Mouse (Mus musculus) CH12.LX (cell line): Measurements from ENCODE around the gene Gm42417. TPM values are rescaled to one million over a fixed set of nuclear protein-coding genes. Genes with fewer than 3 reads are reported as not detected.

Experiments used
- DNase-seq: peaks from one replicate; pipeline ENCODE4 v3.0.0-alpha.2; 2013; ENCODE audit errors: extremely low read depth
- H3K27ac ChIP-seq: 2 replicates; pipeline ENCODE4 v1.5.1; 2012; ENCODE audit warnings: low read depth, mild to moderate bottlenecking, control low read depth, moderate library complexity; ENCODE audit not compliant: insufficient read depth
- H3K27me3 ChIP-seq: replicated peaks from 2 replicates; pipeline ENCODE3; 2012; ENCODE audit warnings: inconsistent platforms
- H3K36me3 ChIP-seq, 2 experiments: replicated peaks in 1 of 2; 2 replicates each; pipeline versions ENCODE3 to v1.6.1; 2012; ENCODE audit warnings: inconsistent platforms in 1 of 2, low read length in 1 of 2, mild to moderate bottlenecking in 1 of 2, mixed read lengths in 1 of 2, moderate library complexity in 1 of 2; ENCODE audit not compliant: control insufficient read depth in 1 of 2, insufficient read depth in 1 of 2
- H3K4me1 ChIP-seq, 2 experiments: 2 replicates each; pipeline ENCODE4 v1.6.1; 2012; ENCODE audit warnings: inconsistent platforms in 1 of 2, moderate library complexity in 1 of 2; ENCODE audit not compliant: insufficient read depth in 2 of 2, control insufficient read depth in 1 of 2
- H3K4me2 ChIP-seq: 2 replicates; pipeline ENCODE4 v1.6.1; 2012; ENCODE audit warnings: low read depth, mild to moderate bottlenecking, control low read depth; ENCODE audit not compliant: poor library complexity, insufficient read depth, severe bottlenecking
- H3K4me3 ChIP-seq, 3 experiments: fragments of 150-350 bp in 1 of 3; sonication (generic) in 1 of 3; replicated peaks in 1 of 3; 2 replicates each; pipeline versions ENCODE3 to v1.5.1; 2011 to 2012; ENCODE audit warnings: low read depth in 2 of 3, low read length in 2 of 3, mild to moderate bottlenecking in 2 of 3, moderate library complexity in 2 of 3, control low read depth in 1 of 3, improper control_type of control experiment in 1 of 3, inconsistent platforms in 1 of 3, mixed read lengths in 1 of 3; ENCODE audit not compliant: poor library complexity in 1 of 3
- H3K79me2 ChIP-seq: replicated peaks from 2 replicates; pipeline ENCODE4 v1.6.1; 2012; ENCODE audit warnings: mild to moderate bottlenecking, moderate library complexity; ENCODE audit not compliant: control insufficient read depth, poor library complexity, insufficient read depth, severe bottlenecking; ENCODE audit errors: extremely low read depth
- H3K9ac ChIP-seq: 2 replicates; pipeline ENCODE4 v1.6.1; 2012; ENCODE audit warnings: low read depth, mild to moderate bottlenecking, control low read depth, moderate library complexity; ENCODE audit not compliant: insufficient read depth
- H3K9me3 ChIP-seq: replicated peaks from 2 replicates; pipeline ENCODE3; 2012; ENCODE audit warnings: low read length, inconsistent platforms, mixed read lengths
- BHLHE40 ChIP-seq: IDR thresholded peaks from 2 replicates; pipeline ENCODE4 v1.6.1; 2011; ENCODE audit warnings: mild to moderate bottlenecking, low read depth, low read length, improper control_type of control experiment
- CHD1 ChIP-seq: IDR thresholded peaks from 2 replicates; pipeline ENCODE4 v1.6.1; 2012; ENCODE audit warnings: low read depth, low read length, improper control_type of control experiment, inconsistent platforms
- CHD2 ChIP-seq: IDR thresholded peaks from 2 replicates; pipeline ENCODE4 v1.6.1; 2011; ENCODE audit warnings: low read length, improper control_type of control experiment
- CTCF ChIP-seq, 2 experiments: IDR thresholded peaks in 1 of 2; conservative IDR thresholded peaks in 1 of 2; 2 replicates each; pipeline ENCODE4 v1.5.1; 2011 to 2012; ENCODE audit warnings: low read depth in 2 of 2, low read length in 2 of 2, improper control_type of control experiment in 1 of 2, inconsistent platforms in 1 of 2, mild to moderate bottlenecking in 1 of 2, moderate library complexity in 1 of 2
- ELF1 ChIP-seq: IDR thresholded peaks from 2 replicates; pipeline ENCODE4 v1.6.1; 2014; ENCODE audit warnings: low read depth, mild to moderate bottlenecking, inconsistent platforms, low read length, improper control_type of control experiment
- EP300 ChIP-seq: IDR thresholded peaks from 2 replicates; pipeline ENCODE4 v1.6.1; 2011; ENCODE audit warnings: low read length, improper control_type of control experiment
- HCFC1 ChIP-seq: IDR thresholded peaks from 2 replicates; pipeline ENCODE4 v1.6.1; 2012; ENCODE audit warnings: low read depth, mild to moderate bottlenecking, inconsistent platforms, low read length, improper control_type of control experiment
- IRF4 ChIP-seq: IDR thresholded peaks from 2 replicates; pipeline ENCODE4 v1.6.1; 2014; ENCODE audit warnings: low read depth, mild to moderate bottlenecking, inconsistent platforms, low read length, improper control_type of control experiment
- JUN ChIP-seq: IDR thresholded peaks from 2 replicates; pipeline ENCODE4 v1.6.1; 2011; ENCODE audit warnings: low read depth, mild to moderate bottlenecking, low read length, improper control_type of control experiment, moderate library complexity; ENCODE audit not compliant: insufficient read depth
- KAT2A ChIP-seq: IDR thresholded peaks from 2 replicates; pipeline ENCODE4 v1.6.1; 2012; ENCODE audit warnings: low read length, improper control_type of control experiment, inconsistent platforms; ENCODE audit not compliant: insufficient replicate concordance
- MAFK ChIP-seq: IDR thresholded peaks from 2 replicates; pipeline ENCODE4 v1.6.1; 2011; ENCODE audit warnings: low read length, improper control_type of control experiment; ENCODE audit not compliant: insufficient replicate concordance
- MAX ChIP-seq: IDR thresholded peaks from 2 replicates; pipeline ENCODE4 v1.6.1; 2011; ENCODE audit warnings: low read length, improper control_type of control experiment
- MAZ ChIP-seq: IDR thresholded peaks from 2 replicates; pipeline ENCODE4 v1.6.1; 2012; ENCODE audit warnings: low read depth, mild to moderate bottlenecking, inconsistent platforms, low read length, improper control_type of control experiment, moderate library complexity
- MEF2A ChIP-seq: IDR thresholded peaks from 2 replicates; pipeline ENCODE4 v1.6.1; 2014; ENCODE audit warnings: low read depth, mild to moderate bottlenecking, inconsistent platforms, low read length, improper control_type of control experiment, borderline replicate concordance
- MYC ChIP-seq: IDR thresholded peaks from 2 replicates; pipeline ENCODE4 v1.6.1; 2011; ENCODE audit warnings: low read depth, mild to moderate bottlenecking, improper control_type of control experiment, low read length
- NELFE ChIP-seq: IDR thresholded peaks from 2 replicates; pipeline ENCODE4 v1.6.1; 2011; ENCODE audit warnings: low read depth, low read length, improper control_type of control experiment
- PAX5 ChIP-seq: IDR thresholded peaks from 2 replicates; pipeline ENCODE4 v1.6.1; 2012; ENCODE audit warnings: low read length, inconsistent platforms, mixed read lengths
- POLR2A ChIP-seq: IDR thresholded peaks from 2 replicates; pipeline ENCODE4 v1.6.1; 2011; ENCODE audit warnings: low read depth, mild to moderate bottlenecking, improper control_type of control experiment, low read length
- POLR2AphosphoS2 ChIP-seq: IDR thresholded peaks from 2 replicates; pipeline ENCODE4 v1.6.1; 2011; ENCODE audit warnings: low read depth, low read length, improper control_type of control experiment
- RCOR1 ChIP-seq: conservative IDR thresholded peaks from 2 replicates; pipeline ENCODE4 v1.6.1; 2012; ENCODE audit warnings: low read depth, mild to moderate bottlenecking, inconsistent platforms, low read length, improper control_type of control experiment
- SIN3A ChIP-seq: IDR thresholded peaks from 2 replicates; pipeline ENCODE4 v1.6.1; 2012; ENCODE audit warnings: low read length, improper control_type of control experiment, inconsistent platforms
- TBP ChIP-seq: conservative IDR thresholded peaks from 2 replicates; pipeline ENCODE4 v1.6.1; 2011; ENCODE audit warnings: low read depth, low read length, improper control_type of control experiment
- TCF12 ChIP-seq: IDR thresholded peaks from 2 replicates; pipeline ENCODE4 v1.6.1; 2014; ENCODE audit warnings: low read depth, mild to moderate bottlenecking, inconsistent platforms, low read length, improper control_type of control experiment
- USF1 ChIP-seq: IDR thresholded peaks from 2 replicates; pipeline ENCODE4 v1.6.1; 2014; ENCODE audit warnings: low read depth, mild to moderate bottlenecking, inconsistent platforms, low read length, improper control_type of control experiment
- ZMIZ1 ChIP-seq: IDR thresholded peaks from 2 replicates; pipeline ENCODE4 v1.6.1; 2012; ENCODE audit warnings: low read depth, mild to moderate bottlenecking, inconsistent platforms, low read length, improper control_type of control experiment
- ZNF384 ChIP-seq: IDR thresholded peaks from 2 replicates; pipeline ENCODE4 v1.6.1; 2012; ENCODE audit warnings: low read depth, low read length, improper control_type of control experiment, inconsistent platforms
- dilution Hi-C: fragments of 300-500 bp; cut with MboI; formaldehyde crosslinking; loops from 2 replicates; pipeline ENCODE4 v1.14.3; 2020; ENCODE audit warnings: low sequenced_read_pairs; ENCODE audit not compliant: extremely low pct_unique_long_range_greater_than_20kb, extremely low pct_ligation_motif_present
- in situ Hi-C: fragments of 300-500 bp; cut with MboI; formaldehyde crosslinking; loops from 3 replicates; pipeline ENCODE4 v1.14.3; 2019; ENCODE audit warnings: low sequenced_read_pairs, low pct_ligation_motif_present, low pct_unique_long_range_greater_than_20kb, mixed read lengths
- polyA plus RNA-seq: library from polyadenylated mRNA; unstranded; fragments of >175 nt; gene quantifications from 2 replicates; pipeline ENCODE4 v1.2.1, GENCODE M21; 2012; ENCODE audit warnings: low read depth; ENCODE audit not compliant: insufficient read length
- total RNA-seq, 2 experiments: library from RNA; depleted of rRNA; stranded (reverse); fragments of 300-350 nt in 1 of 2; fragments of >200 nt in 1 of 2; gene quantifications; 2 replicates each; pipeline ENCODE4 v1.2.3; 2012 to 2014

Gm42417 gene
- total and polyA plus RNA-seq, 3 experiments: 0.08 to 3.9 TPM; not detected in 1

- TF ChIP-seq NELFE (no peak), ZNF384 (no peak), POLR2AphosphoS2 (no peak), PAX5 (no peak), RCOR1 (no peak), USF1 (no peak), MYC (no peak), MAX (no peak)
- dilution Hi-C loops (no loop called here), in situ Hi-C loops (no loop called here)
- Histone ChIP-seq H3K4me1 (peaks cover 12 to 43% of the 10 kb centered on the region in 2 experiments), H3K27ac (no peak overlapping the region), H3K4me3 (no peak overlapping the region), H3K27me3 (no peaks in the 10 kb centered on the region), H3K79me2 (no peaks in the 10 kb centered on the region), H3K36me3 (no peaks in the 10 kb centered on the region), H3K9ac (no peak overlapping the region), H3K4me2 (no peak overlapping the region), H3K9me3 (no peaks in the 10 kb centered on the region)
- no peak for DNase-seq
These were observed 31.1 kb upstream of the Gm42417 start for GRCm38 (mm10) chr1:36570320-36570719.

DNA sequence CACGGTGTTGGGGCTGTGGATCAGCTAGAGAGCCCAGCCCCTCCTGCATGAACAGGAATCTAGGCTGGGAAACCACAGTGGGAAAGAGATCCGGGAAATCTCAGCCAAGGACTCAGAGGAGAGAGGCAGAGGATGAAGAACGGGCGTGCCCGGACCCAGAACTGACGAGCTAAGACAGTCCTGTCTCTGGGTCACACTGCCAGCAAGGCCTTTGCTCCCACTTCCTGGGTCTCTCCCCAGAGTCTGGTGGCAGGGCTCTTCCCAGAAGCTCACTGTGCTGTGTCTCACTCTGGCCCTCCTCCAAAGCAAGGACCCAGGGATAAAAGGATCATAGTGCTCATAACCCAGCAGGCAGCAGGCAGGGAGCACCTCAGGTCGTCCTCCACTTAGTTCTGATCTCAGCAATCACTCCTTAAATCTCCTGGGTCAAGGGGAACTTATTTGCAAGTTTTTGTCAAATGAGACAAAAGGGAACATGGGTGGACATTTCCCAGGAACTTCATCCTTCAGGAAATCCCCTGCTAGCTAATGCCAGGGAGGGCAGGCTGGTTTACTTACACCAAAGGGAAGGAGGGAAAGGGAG is 30.6 kb upstream of the Gm42417 start:
- no peaks in the 10 kb centered on the region for H3K27me3 ChIP-seq

DNA sequence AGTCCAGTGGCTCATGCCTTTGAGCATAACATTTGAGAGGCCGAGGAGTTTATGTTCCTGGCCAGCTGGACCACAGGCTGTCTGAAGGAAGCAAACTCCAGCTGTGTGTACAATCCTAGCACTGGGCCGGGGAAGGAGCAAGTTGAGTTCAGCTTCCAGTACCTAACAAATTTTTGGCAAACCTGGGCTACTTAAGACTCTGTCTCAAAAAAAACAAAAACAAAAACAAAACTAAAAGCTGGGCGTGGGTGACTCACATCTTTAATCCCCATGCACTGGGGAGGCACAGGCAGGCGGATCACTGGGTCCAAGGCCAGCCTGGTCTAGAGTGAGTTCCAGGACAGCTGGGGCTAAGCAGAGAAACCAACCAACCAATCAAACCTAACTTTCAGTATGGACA is 29.5 kb upstream of the Gm42417 start:
- Histone ChIP-seq H3K79me2 (no peaks in the 10 kb centered on the region), H3K9ac (no peak overlapping the region), H3K9me3 (no peaks in the 10 kb centered on the region), H3K4me1 (peaks cover 22 to 59% of the 10 kb centered on the region in 2 experiments), H3K27me3 (no peaks in the 10 kb centered on the region), H3K4me2 (no peak overlapping the region), H3K27ac (no peak overlapping the region), H3K36me3 (no peaks in the 10 kb centered on the region), H3K4me3 (no peak overlapping the region)
- in situ Hi-C loops (loop anchor here (5.0 kb wide), 1 partner anchor 34 kb away; no protein-coding TSS in a partner anchor), dilution Hi-C loops (no loop called here)
- TF ChIP-seq ZMIZ1 (no peak), MAZ (no peak), TCF12 (no peak), CHD1 (no peak), HCFC1 (no peak), RCOR1 (no peak), BHLHE40 (no peak), MAFK (no peak), KAT2A (no peak), MAX (no peak), MYC (no peak), MEF2A (no peak), SIN3A (no peak), EP300 (no peak), ELF1 (no peak), IRF4 (no peak), CTCF (conservative IDR thresholded peaks at IDR 0.05 in 1 of 2, IDR thresholded peaks at IDR 0.05 in 1 of 2; ENCODE audit: low read depth in 2 of 2, low read length in 2 of 2) (no peak), POLR2A (no peak)
- DNase-seq: no peak

More for the DNA sequence above, 30.6 kb upstream of the Gm42417 start:
- no peak overlapping the region for H3K4me3 ChIP-seq
- TF ChIP-seq ELF1 (no peak), JUN (no peak), MYC (no peak), MAX (no peak), TBP (no peak), MEF2A (no peak), CHD2 (no peak), PAX5 (no peak), RCOR1 (no peak), TCF12 (no peak)
- in situ Hi-C loops: loop anchor here (5.0 kb wide), 1 partner anchor 33 kb away; no protein-coding TSS in a partner anchor
- H3K27ac ChIP-seq: no peak overlapping the region
- no peaks in the 10 kb centered on the region for H3K79me2 ChIP-seq
- peaks cover 12 to 49% of the 10 kb centered on the region in 2 experiments for H3K4me1 ChIP-seq
- H3K9ac ChIP-seq: no peak overlapping the region
- DNase-seq: no peak
- H3K9me3 ChIP-seq: no peaks in the 10 kb centered on the region
- H3K36me3 ChIP-seq: no peaks in the 10 kb centered on the region
- dilution Hi-C loops: no loop called here
- H3K4me2 ChIP-seq: no peak overlapping the region
